Comparison of ENCODE assay signal across 9 mouse cellular contexts in the genomic region with DNA sequence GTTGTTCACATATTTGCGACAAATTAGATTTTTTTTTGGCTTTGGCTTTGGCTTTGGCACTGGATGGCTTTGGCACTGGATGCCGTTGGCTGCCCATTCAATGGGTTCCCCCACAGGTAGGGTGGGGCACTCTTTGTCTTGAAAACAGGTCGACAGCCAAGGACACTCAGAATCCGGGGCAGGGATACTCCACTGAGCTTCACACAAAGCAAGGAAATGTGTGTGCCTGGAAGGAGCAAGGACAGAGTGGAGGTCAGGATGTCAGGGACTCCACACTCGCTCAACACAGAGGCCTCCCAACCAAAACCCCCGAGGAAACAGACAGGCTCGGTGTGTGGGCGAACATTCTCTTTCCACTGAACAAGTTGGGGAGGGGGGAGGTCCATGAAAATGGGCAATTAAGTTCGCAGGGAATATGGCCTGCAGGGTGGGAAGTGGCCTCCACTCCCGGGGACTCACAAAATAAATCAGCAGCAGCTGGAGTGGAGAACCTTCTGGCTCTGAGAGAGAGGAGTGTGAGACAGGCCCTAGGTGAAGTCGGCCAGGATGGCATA. TPM values are rescaled to one million over a fixed set of nuclear protein-coding genes. Genes with fewer than 3 reads are reported as not detected.
DNase-seq lines count a peak whose midpoint lies in the region; ATAC-seq lines count a peak whose summit lies in the region.
"Had no signal": no experiment of that assay in that cellular context is flagged by ENCODE, and none has a peak within 500 bp of the region (broad histone marks: within the 10 kb centered on the region; RNA-seq: fewer than 3 reads in every experiment).

No protein-coding gene starts in this region.

- no peak overlapping the region for H3K4me3 ChIP-seq in liver, embryonic 11.5 days (ENCODE audit: low read depth, low read length)

- peaks cover 3% of the 10 kb centered on the region; the same call in 1 of the 2 replicates for H3K36me3 ChIP-seq in liver, embryonic 11.5 days (ENCODE audit: control insufficient read depth, insufficient read depth, low read length)

- no peaks in the 10 kb centered on the region for H3K27me3 ChIP-seq in liver, embryonic 11.5 days (replicated peaks; ENCODE audit: control insufficient read depth, insufficient read depth, low read length)

- H3K4me1 ChIP-seq in liver, embryonic 11.5 days (replicated peaks; ENCODE audit: control insufficient read depth, insufficient read depth, low read length): peaks cover 18% of the 10 kb centered on the region

- no peak overlapping the region for H3K9ac ChIP-seq in liver, embryonic 11.5 days (ENCODE audit: low read depth, low read length)

- no peaks in the 10 kb centered on the region for H3K9me3 ChIP-seq in liver, embryonic 11.5 days (ENCODE audit: control insufficient read depth, low read length)
- H3K9me3 ChIP-seq: megakaryocyte, embryonic 14.5 days had no signal

- 0 out of 2 replicates have a peak overlapping the region, but pooled peaks have one; percentile 10 for H3K27ac ChIP-seq in liver, embryonic 11.5 days (ENCODE audit: low read depth, low read length)

- 70% methylated on average over 11 of the region's 11 CpGs for WGBS in liver, embryonic 11.5 days

- no peak overlapping the region for H3K4me2 ChIP-seq in liver, embryonic 11.5 days

- peak; percentile 25 to 57 for DNase-seq in adrenal gland, adult (ENCODE audit: inconsistent age in 2 of 2, low spot score in 1 of 2)
- DNase-seq in adrenal gland, adult 18-20 months (ENCODE audit: low spot score in 2 of 2): no peak
- no peak for DNase-seq in liver, embryonic 11.5 days (ENCODE audit: low spot score)
- no peak for DNase-seq in liver
- peak; percentile 20 to 32 for DNase-seq in heart, postnatal 14 days
- peak; percentile 24 for DNase-seq in lung, postnatal 25 days (ENCODE audit: low spot score)
- DNase-seq in urinary bladder, adult 2 months (ENCODE audit: low spot score): no peak

- intact Hi-C loops in heart, postnatal 14 days (cut with DNase I): loop anchor here (2.0 kb wide), 1 partner anchor 57 kb away; no protein-coding TSS in a partner anchor

- no peak for ATAC-seq in liver, embryonic 11.5 days (replicated peaks; ENCODE audit: low FRiP score)
- no peak for ATAC-seq in monocyte, adult 5-6 weeks (replicated peaks; ENCODE audit: insufficient number of reproducible peaks, low FRiP score, low TSS enrichment, poor library complexity, severe bottlenecking)

RNA-seq across cellular contexts. Expression of a gene that starts 52.0 kb away (rescaled TPM):
- under 1 TPM; 0.32 to 0.33 TPM for total RNA-seq in adrenal gland, adult 18-20 months (2021)
- 0.62 and 0.78 TPM in 2 replicates for polyA plus RNA-seq in liver, embryonic 11.5 days (2014; fragmentation: Nextera tagmentation; extraction: Ambion mirVana)
- total RNA-seq in heart, postnatal 14 days (2021): under 1 TPM; 0.19 to 0.51 TPM
- 35.8 to 132 TPM (median 52.2 TPM) in 3 replicates for total RNA-seq in monocyte, adult 5-6 weeks (2017)
- polyA plus RNA-seq in urinary bladder, adult 2 months (2012; rRNA removed): 2.4 and 4.1 TPM in 2 replicates

RNA-seq across cellular contexts. Expression of a gene that starts 58.9 kb away (rescaled TPM):
- 10 to 100 TPM; 25.1 to 41.5 TPM for total RNA-seq in adrenal gland, adult 18-20 months (2021)
- 17.1 and 19.6 TPM in 2 replicates for polyA plus RNA-seq in liver, embryonic 11.5 days (2014; fragmentation: Nextera tagmentation; extraction: Ambion mirVana)
- 10 to 100 TPM; 29.9 to 32.2 TPM for total RNA-seq in heart, postnatal 14 days (2021)
- total RNA-seq in monocyte, adult 5-6 weeks (2017): 16.7 to 44.9 TPM (median 20.6 TPM) in 3 replicates
- polyA plus RNA-seq in urinary bladder, adult 2 months (2012; rRNA removed): 113 and 189 TPM in 2 replicates

Comparison
In these comparisons a context has a peak if more than half of its experiments do, and no peak if none do; other contexts are left out.
1. DNase-seq: peak in adrenal gland, adult (2 of 2), heart, postnatal 14 days (2 of 2) and lung, postnatal 25 days (single experiment); none in adrenal gland, adult 18-20 months (0 of 2), liver, embryonic 11.5 days (single experiment), liver (single experiment) and urinary bladder, adult 2 months (single experiment).
2. RNA of a gene that starts 52.0 kb away (total RNA-seq): 35.8 to 132 TPM in monocyte, adult 5-6 weeks; 0.19 to 0.51 TPM in heart, postnatal 14 days and 0.32 to 0.33 TPM in adrenal gland, adult 18-20 months; every median in the first group is over 10 times any median in the second.